Mouse (Mus musculus): ENCODE measurements at regions not wholly inside any gene's neighbourhood (a gene's known extent, or its start where the extent isn't known, plus 50 kb on each side); places are given as distances from the start of the nearest gene placed in this dataset.
"Not testable (repeated sequence)": the region's sequence is repeated elsewhere in the genome, so short reads cannot be mapped to it uniquely, and the experiment has no call there.

GRCm38 (mm10) chr17:48672749-48673148, 218.0 kb downstream of the Unc5cl start:
- no peak for DNase-seq (ENCODE audit: low spot score)

- no peak for DNase-seq (ENCODE audit: low spot score)
Measured at GRCm38 (mm10) chr17:48678216-48678832, 223.6 kb downstream of the Unc5cl start.

GRCm38 (mm10) chr17:48680331-48680730, 225.6 kb downstream of the Unc5cl start:
- DNase-seq (ENCODE audit: low spot score), result no peak

GRCm38 (mm10) chr17:48688944-48689343, 234.2 kb downstream of the Unc5cl start:
- DNase-seq (ENCODE audit: low spot score), result no peak

- DNase-seq (ENCODE audit: low spot score), result no peak
Measured at GRCm38 (mm10) chr17:48698456-48698855, 233.7 kb upstream of the Lrfn2 start.

GRCm38 (mm10) chr17:48700591-48700990, 231.6 kb upstream of the Lrfn2 start:
- DNase-seq (ENCODE audit: low spot score), result no peak

- DNase-seq (ENCODE audit: low spot score), result no peak
Measured at GRCm38 (mm10) chr17:48720506-48720905, 211.7 kb upstream of the Lrfn2 start.

- DNase-seq (ENCODE audit: low spot score), result no peak
Measured at GRCm38 (mm10) chr17:48723286-48723685, 208.9 kb upstream of the Lrfn2 start.

- DNase-seq (ENCODE audit: low spot score), result no peak
Measured at GRCm38 (mm10) chr17:48724513-48725112, 207.6 kb upstream of the Lrfn2 start.

- DNase-seq (ENCODE audit: low spot score), result no peak
Measured at GRCm38 (mm10) chr17:48726460-48726859, 205.7 kb upstream of the Lrfn2 start.

- no peak for DNase-seq (ENCODE audit: low spot score)
Measured at GRCm38 (mm10) chr17:48733801-48734200, 198.4 kb upstream of the Lrfn2 start.

- DNase-seq (ENCODE audit: low spot score), result not testable (repeated sequence)
Measured at GRCm38 (mm10) chr17:48737181-48737580, 195.0 kb upstream of the Lrfn2 start.

GRCm38 (mm10) chr17:48738708-48739107, 193.5 kb upstream of the Lrfn2 start:
- no peak for DNase-seq (ENCODE audit: low spot score)

- DNase-seq (ENCODE audit: low spot score), result no peak
Measured at GRCm38 (mm10) chr17:48742769-48743405, 189.3 kb upstream of the Lrfn2 start.

- no peak for DNase-seq (ENCODE audit: low spot score)
Measured at GRCm38 (mm10) chr17:48770099-48770498, 162.1 kb upstream of the Lrfn2 start.

- DNase-seq (ENCODE audit: low spot score), result no peak
Measured at GRCm38 (mm10) chr17:48771721-48772320, 160.4 kb upstream of the Lrfn2 start.

- DNase-seq (ENCODE audit: low spot score), result no peak
Measured at GRCm38 (mm10) chr17:48774172-48774890, 157.8 kb upstream of the Lrfn2 start.

- DNase-seq (ENCODE audit: low spot score), result no peak
Measured at GRCm38 (mm10) chr17:48775479-48775878, 156.7 kb upstream of the Lrfn2 start.

GRCm38 (mm10) chr17:48776502-48776902, 155.7 kb upstream of the Lrfn2 start:
- DNase-seq (ENCODE audit: low spot score), result no peak

- DNase-seq (ENCODE audit: low spot score), result no peak
Measured at GRCm38 (mm10) chr17:48780217-48780616, 152.0 kb upstream of the Lrfn2 start.

GRCm38 (mm10) chr17:48784417-48784816, 147.8 kb upstream of the Lrfn2 start:
- DNase-seq (ENCODE audit: low spot score), result no peak

- no peak for DNase-seq (ENCODE audit: low spot score)
Measured at GRCm38 (mm10) chr17:48786501-48786900, 145.7 kb upstream of the Lrfn2 start.
